Mouse (Mus musculus): ENCODE measurements around the gene Gm11634. TPM values are rescaled to one million over a fixed set of nuclear protein-coding genes. Genes with fewer than 3 reads are reported as not detected.
A peak's percentile ranks its signal among the peaks of the same experiment; 100 is the strongest.
"Not testable (repeated sequence)": the region's sequence is repeated elsewhere in the genome, so short reads cannot be mapped to it uniquely, and the experiment has no call there.

Gene Gm11634
- total RNA-seq, 2 experiments from 2014 or later: not detected

DNA sequence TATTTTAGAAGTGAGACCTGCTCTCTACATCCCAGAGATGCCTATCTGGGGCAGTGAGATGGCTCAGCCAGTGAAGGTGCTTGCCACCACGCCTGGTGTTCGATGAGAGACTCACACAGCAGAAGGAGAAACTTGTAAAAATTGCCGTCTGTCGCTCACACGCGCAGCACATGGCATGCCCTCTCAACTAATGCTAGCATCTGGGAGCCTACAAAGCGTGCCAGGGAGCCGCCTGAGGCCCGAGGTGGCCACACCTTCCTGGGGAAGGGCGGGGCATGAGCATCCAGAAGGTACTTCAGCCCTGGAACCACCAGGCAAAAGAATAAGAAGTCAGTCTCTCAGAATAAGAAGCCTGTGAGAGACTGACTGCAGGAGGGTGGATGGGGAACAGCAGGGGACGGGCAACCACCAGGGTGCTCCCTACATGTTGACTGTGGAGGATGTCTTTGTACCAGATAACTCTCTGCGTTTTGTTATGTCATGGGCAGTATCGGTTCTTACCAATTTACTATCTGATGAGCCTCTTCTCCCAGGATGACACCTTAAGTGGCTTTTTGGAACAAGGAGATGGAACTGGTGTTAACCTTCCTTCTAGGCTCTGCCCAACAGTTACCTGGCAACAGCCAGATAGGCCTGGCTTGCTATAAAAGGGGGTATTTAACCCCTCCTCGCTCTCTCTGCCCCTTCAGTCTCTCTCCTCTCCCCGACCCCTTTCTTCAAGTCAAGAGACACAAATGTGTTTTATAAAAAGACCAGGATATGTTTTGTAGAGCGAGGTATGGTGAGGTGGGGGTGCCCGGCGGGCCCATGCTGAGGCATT is 18.1 kb upstream of the Gm11634 start:
- DNase-seq (ENCODE audit: low spot score in 2 of 2): peak; percentile 29 to 31

DNA sequence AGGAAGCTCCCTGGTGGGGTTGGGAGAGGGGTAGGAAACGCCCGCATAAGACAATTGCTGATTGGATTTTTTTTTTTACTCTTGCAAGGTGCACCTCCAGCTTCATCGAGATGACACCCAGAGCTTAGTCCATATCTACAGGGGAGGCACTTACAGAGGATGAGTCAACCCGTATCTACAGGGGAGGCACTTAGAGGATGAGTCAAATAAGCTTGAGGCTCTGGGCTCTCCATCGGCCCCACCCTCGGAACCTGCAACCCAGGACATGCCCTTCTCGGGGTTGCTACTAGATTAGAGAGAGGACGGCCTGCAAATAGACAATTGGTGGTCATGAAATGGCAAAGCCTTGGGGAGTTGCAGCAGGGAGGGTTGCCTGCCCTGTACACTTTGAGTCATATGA is 17.0 kb upstream of the Gm11634 start:
- no peak for DNase-seq (ENCODE audit: low spot score in 2 of 2)

- DNase-seq (ENCODE audit: low spot score in 2 of 2): no peak
These were observed 16.3 kb upstream of the Gm11634 start for GRCm38 (mm10) chr11:101615380-101615779.

DNA sequence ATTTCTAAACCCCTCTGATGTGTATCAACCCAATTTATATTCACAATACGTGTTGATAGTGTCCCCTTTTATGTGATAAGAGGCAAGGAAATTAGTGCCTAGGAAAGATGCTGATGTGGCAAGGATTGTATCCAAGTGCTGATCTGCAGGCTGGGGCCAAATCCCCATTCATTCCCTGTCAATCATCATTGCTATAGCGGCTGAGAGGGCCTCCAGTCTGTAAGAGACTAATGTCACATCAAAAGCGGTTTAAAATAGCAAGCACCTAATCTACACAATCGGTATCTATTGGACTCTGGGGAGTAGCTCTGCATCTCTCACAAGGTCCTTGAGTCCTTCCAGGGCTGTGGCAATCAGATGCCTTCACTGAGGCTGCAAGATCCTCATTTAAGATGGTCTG is 15.1 kb upstream of the Gm11634 start:
- DNase-seq (ENCODE audit: low spot score in 2 of 2): no peak

- DNase-seq (ENCODE audit: low spot score in 2 of 2): no peak
These were observed 14.5 kb upstream of the Gm11634 start for GRCm38 (mm10) chr11:101613596-101613995.

DNA sequence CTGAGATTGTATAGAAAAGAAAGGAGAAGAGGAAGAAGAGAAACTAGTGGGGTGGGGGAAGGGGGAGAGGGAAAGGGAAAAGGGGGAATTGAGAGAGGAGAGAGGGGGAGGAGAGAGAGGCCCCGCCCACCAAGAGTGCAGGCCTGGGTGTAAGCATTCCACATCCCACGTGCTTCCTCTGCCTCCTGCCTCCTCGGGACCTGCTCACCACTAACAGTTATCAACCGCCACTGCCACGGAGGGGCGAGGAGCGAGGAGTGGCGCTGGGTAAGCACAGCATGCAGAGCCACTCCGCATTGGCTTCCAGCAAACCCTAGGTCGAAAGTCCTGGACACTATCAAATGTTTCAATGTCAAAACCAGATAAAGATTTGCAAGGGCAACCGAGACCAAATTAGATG is 11.4 kb upstream of the Gm11634 start:
- DNase-seq (ENCODE audit: low spot score in 2 of 2): no peak

DNA sequence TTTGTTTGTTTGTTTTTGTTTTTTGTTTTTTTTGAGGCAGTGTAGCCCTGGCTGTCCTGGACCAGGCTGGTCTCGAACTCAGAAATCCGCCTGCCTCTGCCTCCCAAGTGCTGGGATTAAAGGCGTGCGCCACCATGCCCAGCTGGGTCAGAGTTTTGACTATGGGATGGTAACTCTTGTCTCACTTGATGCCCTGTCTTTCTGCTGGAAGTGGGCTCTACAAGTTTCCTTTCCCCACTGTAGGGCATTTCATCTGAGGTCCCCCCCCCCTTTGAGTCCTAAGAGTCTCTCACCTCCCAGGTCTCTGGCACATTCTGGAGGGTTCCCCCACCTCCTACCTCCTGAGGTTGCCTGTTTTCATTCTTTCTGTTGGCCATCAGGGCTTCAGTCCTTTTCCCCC is 8.1 kb upstream of the Gm11634 start:
- not testable (repeated sequence) for DNase-seq (ENCODE audit: low spot score in 2 of 2)

DNA sequence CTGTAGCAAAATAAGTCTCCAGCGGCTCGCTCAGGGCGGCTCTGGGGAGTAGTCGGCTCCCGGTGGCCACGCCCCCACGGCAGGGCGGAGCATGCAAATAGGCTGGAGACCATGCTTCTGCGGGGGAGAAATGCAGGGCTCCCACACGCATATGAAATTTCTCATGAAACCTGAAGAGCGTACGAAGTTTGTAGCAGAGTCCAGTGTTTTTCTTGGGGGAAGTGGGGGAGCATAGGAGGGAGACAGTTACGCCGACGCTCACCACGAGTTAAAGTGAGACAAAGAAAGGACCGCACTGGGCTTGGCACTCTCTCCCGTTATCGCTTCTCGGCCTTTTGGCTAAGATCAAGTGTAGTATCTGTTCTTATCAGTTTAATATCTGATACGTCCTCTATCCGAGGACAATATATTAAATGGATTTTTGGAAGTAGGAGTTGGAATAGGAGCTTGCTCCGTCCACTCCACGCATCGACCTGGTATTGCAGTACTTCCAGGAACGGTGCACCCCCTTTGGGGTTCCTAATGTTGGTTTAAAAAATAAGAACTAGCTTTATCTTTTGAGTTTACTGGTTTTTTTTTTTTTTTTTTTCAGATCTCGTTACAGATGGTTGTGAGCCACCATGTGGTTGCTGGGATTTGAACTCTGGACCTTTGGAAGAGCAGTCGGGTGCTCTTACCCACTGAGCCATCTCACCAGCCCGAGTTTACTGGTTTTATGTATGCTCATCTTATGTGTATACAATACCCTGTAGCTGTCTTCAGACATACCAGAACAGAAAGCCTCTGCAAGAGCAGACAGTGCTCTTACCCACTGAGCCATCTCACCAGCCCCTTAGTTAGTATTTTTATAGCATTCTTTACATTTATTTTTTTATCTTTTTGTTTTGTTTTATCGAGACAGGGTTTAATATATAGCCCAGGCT is 5.7 kb upstream of the Gm11634 start:
- peak; percentile 44 to 46 for DNase-seq (ENCODE audit: low spot score in 2 of 2)

- DNase-seq (ENCODE audit: low spot score in 2 of 2): no peak
These were observed 5.1 kb upstream of the Gm11634 start for GRCm38 (mm10) chr11:101604116-101604515.

DNA sequence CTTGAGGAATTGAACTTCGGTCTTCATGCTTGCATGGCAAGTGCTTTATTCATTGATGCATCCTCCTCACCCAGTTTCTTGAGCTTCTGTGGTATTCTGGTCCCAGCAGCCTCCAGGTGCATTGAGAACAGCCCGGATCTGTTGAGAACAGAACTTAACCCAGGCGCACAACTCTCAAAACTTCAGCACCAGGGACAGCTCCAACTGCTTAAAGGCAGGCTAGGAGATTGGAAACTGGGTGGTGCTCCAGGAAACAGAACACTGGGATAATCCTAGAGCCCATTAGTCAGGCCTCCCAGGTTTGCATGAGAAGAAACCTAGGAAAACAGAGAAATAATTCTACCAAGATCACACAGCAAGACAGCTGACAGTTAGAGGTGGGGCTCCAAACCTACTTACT is 3.4 kb upstream of the Gm11634 start:
- no peak for DNase-seq (ENCODE audit: low spot score in 2 of 2)

GRCm38 (mm10) chr11:101589989-101590624 is 8.9 kb downstream of the Gm11634 start:
- no peak for DNase-seq (ENCODE audit: low spot score in 2 of 2)

GRCm38 (mm10) chr11:101589444-101589843 is 9.6 kb downstream of the Gm11634 start:
- peak; percentile 36 to 69 for DNase-seq (ENCODE audit: low spot score in 2 of 2)

DNA sequence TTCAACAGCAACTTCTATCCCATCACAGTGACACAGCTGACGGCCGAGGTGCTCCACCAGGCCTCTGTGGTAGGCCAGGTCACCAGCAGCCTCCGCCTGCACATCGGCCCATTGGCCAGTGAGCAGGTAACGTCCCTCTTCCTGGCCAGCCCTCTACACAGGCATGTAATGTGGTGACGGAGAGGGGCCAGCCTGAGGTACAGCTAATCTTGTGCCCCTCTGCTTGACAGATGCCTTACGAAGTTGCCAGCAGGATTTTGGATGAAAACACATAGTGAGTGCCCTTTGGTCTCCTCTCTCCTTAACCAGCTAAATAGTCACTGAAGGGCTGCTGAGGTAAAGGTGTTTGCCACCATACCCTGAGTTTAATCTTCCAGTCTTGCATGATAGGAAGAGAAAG is 10.2 kb downstream of the Gm11634 start:
- DNase-seq (ENCODE audit: low spot score in 2 of 2): no peak

- no peak for DNase-seq (ENCODE audit: low spot score in 2 of 2)
These were observed 11.4 kb downstream of the Gm11634 start for GRCm38 (mm10) chr11:101587676-101588075.

- DNase-seq (ENCODE audit: low spot score in 2 of 2): no peak
These were observed 13.3 kb downstream of the Gm11634 start for GRCm38 (mm10) chr11:101585805-101586204.

- not testable (repeated sequence) for DNase-seq (ENCODE audit: low spot score in 2 of 2)
These were observed 14.0 kb downstream of the Gm11634 start for GRCm38 (mm10) chr11:101585031-101585430.

GRCm38 (mm10) chr11:101583205-101583604 is 15.9 kb downstream of the Gm11634 start:
- no peak for DNase-seq (ENCODE audit: low spot score in 2 of 2)

- DNase-seq (ENCODE audit: low spot score in 2 of 2): no peak
These were observed 16.7 kb downstream of the Gm11634 start, which contains the start of gene Tmem106a for GRCm38 (mm10) chr11:101582054-101583035. Gene Tmem106a (plus strand): TSS chr11:101582242.

DNA sequence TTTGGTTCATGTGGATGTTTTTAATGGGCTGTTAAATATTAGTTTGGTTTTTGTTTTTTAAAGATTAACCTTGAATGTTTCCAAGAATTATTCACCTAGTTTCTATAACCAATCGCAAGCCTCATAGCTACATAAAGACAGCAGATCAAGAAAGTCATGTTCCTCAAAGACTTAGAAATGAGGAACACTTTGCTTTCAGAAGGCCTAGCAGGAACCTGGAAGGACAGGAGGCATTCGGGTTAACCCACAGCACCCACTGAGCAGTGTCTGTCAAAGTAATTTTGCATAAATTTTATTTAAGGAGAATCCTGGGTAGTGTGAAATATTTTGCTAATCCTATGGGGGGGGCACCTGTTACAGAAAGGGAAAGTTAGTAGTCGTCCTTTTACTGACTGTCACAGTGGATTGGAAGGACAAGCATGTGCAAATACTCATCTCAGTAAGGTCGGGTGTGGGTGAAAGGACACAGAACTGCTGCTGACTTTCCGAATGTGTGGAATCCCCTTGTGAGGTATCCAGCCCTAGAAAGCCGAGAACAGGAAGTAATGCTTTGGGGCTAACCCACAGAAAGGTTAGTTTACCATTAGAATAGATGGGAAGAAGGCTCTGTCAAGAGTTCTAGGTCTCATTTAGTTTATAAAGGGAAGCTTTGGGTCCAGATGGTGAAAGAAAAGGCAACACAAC is 17.8 kb downstream of the Gm11634 start:
- no peak for DNase-seq (ENCODE audit: low spot score in 2 of 2)

- no peak for DNase-seq (ENCODE audit: low spot score in 2 of 2)
These were observed 22.9 kb downstream of the Gm11634 start for GRCm38 (mm10) chr11:101576116-101576515.
